Mouse (Mus musculus): ENCODE measurements around the gene Rgs7.

The Rgs7 gene

GRCm38 (mm10) chr1:175431356-175432053, 60.8 kb downstream of the Rgs7 start:
- DNase-seq (ENCODE audit: low read depth): no peak

- DNase-seq (ENCODE audit: low read depth): no peak
These were observed 65.2 kb downstream of the Rgs7 start for GRCm38 (mm10) chr1:175427112-175427511.

- no peak for DNase-seq (ENCODE audit: low read depth)
These were observed 65.9 kb downstream of the Rgs7 start for GRCm38 (mm10) chr1:175426393-175426792.

GRCm38 (mm10) chr1:175420883-175421282, 71.4 kb downstream of the Rgs7 start:
- no peak for DNase-seq (ENCODE audit: low read depth)

- no peak for DNase-seq (ENCODE audit: low read depth)
These were observed 76.6 kb downstream of the Rgs7 start for GRCm38 (mm10) chr1:175415728-175416127.

- no peak for DNase-seq (ENCODE audit: low read depth)
These were observed 81.9 kb downstream of the Rgs7 start for GRCm38 (mm10) chr1:175410399-175410798.

- DNase-seq (ENCODE audit: low read depth): no peak
These were observed 100.4 kb downstream of the Rgs7 start for GRCm38 (mm10) chr1:175391894-175392293.

GRCm38 (mm10) chr1:175389250-175389649, 103.0 kb downstream of the Rgs7 start:
- no peak for DNase-seq (ENCODE audit: low read depth)

GRCm38 (mm10) chr1:175385581-175386235, 106.6 kb downstream of the Rgs7 start:
- DNase-seq (ENCODE audit: low read depth): no peak

- no peak for DNase-seq (ENCODE audit: low read depth)
These were observed 119.7 kb downstream of the Rgs7 start for GRCm38 (mm10) chr1:175372571-175372970.

- DNase-seq (ENCODE audit: low read depth): no peak
These were observed 124.2 kb downstream of the Rgs7 start for GRCm38 (mm10) chr1:175368062-175368461.

GRCm38 (mm10) chr1:175363606-175364005, 128.7 kb downstream of the Rgs7 start:
- no peak for DNase-seq (ENCODE audit: low read depth)

GRCm38 (mm10) chr1:175359411-175360366, 132.6 kb downstream of the Rgs7 start:
- no peak for DNase-seq (ENCODE audit: low read depth)

- DNase-seq (ENCODE audit: low read depth): no peak
These were observed 139.4 kb downstream of the Rgs7 start for GRCm38 (mm10) chr1:175352921-175353320.

GRCm38 (mm10) chr1:175346162-175346561, 146.1 kb downstream of the Rgs7 start:
- DNase-seq (ENCODE audit: low read depth): no peak

GRCm38 (mm10) chr1:175336191-175336590, 156.1 kb downstream of the Rgs7 start:
- DNase-seq (ENCODE audit: low read depth): no peak

- DNase-seq (ENCODE audit: low read depth): no peak
These were observed 159.1 kb downstream of the Rgs7 start for GRCm38 (mm10) chr1:175333041-175333854.

- no peak for DNase-seq (ENCODE audit: low read depth)
These were observed 162.3 kb downstream of the Rgs7 start for GRCm38 (mm10) chr1:175329934-175330471.

GRCm38 (mm10) chr1:175322781-175323180, 169.5 kb downstream of the Rgs7 start:
- no peak for DNase-seq (ENCODE audit: low read depth)

GRCm38 (mm10) chr1:175319205-175319604, 173.1 kb downstream of the Rgs7 start:
- DNase-seq (ENCODE audit: low read depth): no peak

GRCm38 (mm10) chr1:175317264-175317663, 175.0 kb downstream of the Rgs7 start:
- no peak for DNase-seq (ENCODE audit: low read depth)
